ENCODE assay signal across 25 mouse cellular contexts in the genomic region with DNA sequence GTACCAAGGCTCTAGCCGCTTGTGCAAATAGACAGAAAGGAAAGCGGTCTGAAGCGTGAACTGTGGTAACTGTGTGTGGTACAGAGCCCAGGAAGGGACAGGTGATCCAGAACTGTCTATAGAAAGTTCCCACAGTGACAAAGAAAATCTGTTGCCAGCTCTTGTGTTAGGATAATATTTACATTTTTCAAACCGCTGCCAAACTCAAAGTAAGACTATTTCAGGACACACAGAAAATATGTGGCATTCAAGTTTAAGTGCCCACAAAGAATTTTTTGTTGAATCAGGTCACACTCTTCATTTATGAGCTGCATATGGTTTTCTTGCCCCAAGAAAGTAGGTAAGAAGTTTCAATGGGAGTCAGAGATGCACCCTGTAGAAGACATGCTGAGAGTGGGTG. TPM values are rescaled to one million over a fixed set of nuclear protein-coding genes. Genes with fewer than 3 reads are reported as not detected.
"Had no signal": no experiment of that assay in that cellular context is flagged by ENCODE, and none has a peak within 500 bp of the region (broad histone marks: within the 10 kb centered on the region; RNA-seq: fewer than 3 reads in every experiment).

No protein-coding gene starts in this region.

- H3K36me3 ChIP-seq: limb, embryonic 15.5 days; liver, embryonic 13.5 days; liver, embryonic 15.5 days; midbrain, embryonic 10.5 days; midbrain, embryonic 12.5 days; neural tube, embryonic 13.5 days; neural tube, embryonic 15.5 days had no signal

- H3K27ac ChIP-seq: limb, embryonic 15.5 days; liver, embryonic 13.5 days; liver, embryonic 15.5 days; midbrain, embryonic 10.5 days; midbrain, embryonic 12.5 days; neural tube, embryonic 13.5 days; neural tube, embryonic 15.5 days had no signal

- H3K9ac ChIP-seq: limb, embryonic 15.5 days; liver, embryonic 13.5 days; liver, embryonic 15.5 days; midbrain, embryonic 12.5 days; neural tube, embryonic 13.5 days; neural tube, embryonic 15.5 days had no signal

- H3K4me1 ChIP-seq: limb, embryonic 15.5 days; liver, embryonic 13.5 days; liver, embryonic 15.5 days; midbrain, embryonic 10.5 days; midbrain, embryonic 12.5 days; neural tube, embryonic 13.5 days; neural tube, embryonic 15.5 days had no signal

- H3K9me3 ChIP-seq: limb, embryonic 15.5 days; liver, embryonic 13.5 days; liver, embryonic 15.5 days; midbrain, embryonic 10.5 days; midbrain, embryonic 12.5 days; neural tube, embryonic 13.5 days; neural tube, embryonic 15.5 days had no signal

- H3K4me2 ChIP-seq: limb, embryonic 15.5 days; liver, embryonic 11.5 days; liver, embryonic 13.5 days; liver, embryonic 15.5 days; midbrain, embryonic 12.5 days; neural tube, embryonic 13.5 days; neural tube, embryonic 15.5 days had no signal

- ATAC-seq: midbrain, embryonic 16.5 days had no signal

- H3K4me3 ChIP-seq: limb, embryonic 15.5 days; liver, embryonic 13.5 days; liver, embryonic 15.5 days; midbrain, embryonic 10.5 days; midbrain, embryonic 12.5 days; myocyte; neural tube, embryonic 13.5 days; neural tube, embryonic 15.5 days had no signal

- H3K27me3 ChIP-seq: limb, embryonic 15.5 days; midbrain, embryonic 12.5 days; neural tube, embryonic 13.5 days; neural tube, embryonic 15.5 days had no signal

- DNase-seq: liver, embryonic 13.5 days; lung, adult 18-20 months; lung, postnatal 36 days; midbrain, embryonic 14.5 days; retina, postnatal 1 day; right cerebral cortex, adult 18-20 months; right cerebral cortex, postnatal 25 days; right cerebral cortex, postnatal 4 days; spleen, adult 18-20 months; thymus, adult 18-20 months; thymus, postnatal 14 days; thymus, postnatal 36 days had no signal

RNA-seq across cellular contexts. Expression of a gene that starts 18.8 kb away (rescaled TPM):
- polyA plus RNA-seq: limb, embryonic 15.5 days; liver, embryonic 11.5 days; liver, embryonic 13.5 days; liver, embryonic 15.5 days; midbrain, embryonic 10.5 days; midbrain, embryonic 14.5 days; midbrain, embryonic 16.5 days; myocyte; neural tube, embryonic 11.5 days; neural tube, embryonic 13.5 days; neural tube, embryonic 15.5 days; small intestine, adult 2 months; stomach, embryonic 14.5 days; stomach, embryonic 16.5 days had no signal
